Mouse (Mus musculus) Patski (cell line): Measurements from ENCODE around the gene Ano1. TPM values are rescaled to one million over a fixed set of nuclear protein-coding genes. Genes with fewer than 3 reads are reported as not detected.

Source experiments
- ATAC-seq: fragments of 100-300 bp; one replicate; pipeline ENCODE4 v1.8.0; 2021
- CTCF ChIA-PET: fragments of 350-600 bp; sonication (Branson Sonifier 250); formaldehyde crosslinking; loops from one replicate; lab custom pipeline; 2022; ENCODE audit warnings: inconsistent platforms; lab: Charles Lee
- POLR2A ChIA-PET: fragments of 350-600 bp; sonication (Branson Sonifier 250); formaldehyde crosslinking; loops from one replicate; lab custom pipeline; 2022; ENCODE audit warnings: antibody characterized with exemption, inconsistent platforms; lab: Charles Lee
- DNase-seq: peaks from one replicate; pipeline ENCODE4 v3.0.0-alpha.2; 2011; ENCODE audit warnings: low read depth, low spot score
- H3K27me3 ChIP-seq: fragments of 371-371 bp; one replicate; pipeline ENCODE4 v1.5.1; 2021
- CTCF ChIP-seq: fragments of 100-300 bp; IDR thresholded peaks from one replicate; pipeline ENCODE4 v1.5.1; 2021
- in situ Hi-C: fragments of 300-500 bp; cut with MboI; formaldehyde crosslinking; loops from 3 replicates; pipeline ENCODE4 v1.11.1; 2018; ENCODE audit warnings: low pct_unique_long_range_greater_than_20kb, mixed read lengths
- polyA plus RNA-seq: library from polyadenylated mRNA; unstranded; gene quantifications from one replicate; pipeline ENCODE4 v1.2.3, GENCODE M21; 2021

Gene Ano1
- polyA plus RNA-seq, 1 experiment from 2014 or later: 0.49 TPM

- DNase-seq (peak; percentile 68), ATAC-seq (peak; percentile 45)
- H3K27me3 ChIP-seq: no peaks in the 10 kb centered on the region
- no peak for TF ChIP-seq CTCF
- ChIA-PET POLR2A (interaction anchor here (1.1 kb wide), 1 partner anchor 10 kb away, joined by 3 read pairs; no protein-coding TSS in a partner anchor), CTCF (interaction anchor here (1.1 to 2.2 kb wide), 4 partner anchors 18 to 122 kb away, joined by 3 to 6 read pairs (median 4); no protein-coding TSS in a partner anchor)
- in situ Hi-C loops: no loop called here
Observed at GRCm38 (mm10) chr7:144653681-144654425, 97.9 kb downstream of the Ano1 start.

GRCm38 (mm10) chr7:144647547-144647946 is 104.2 kb downstream of the Ano1 start:
- POLR2A ChIA-PET: interaction anchor here (0.7 to 3.8 kb wide), 3 partner anchors 12 to 255 kb away, joined by 5 to 28 read pairs (median 12); no protein-coding TSS in a partner anchor
- CTCF ChIA-PET: interaction anchor here (1.1 to 4.1 kb wide), 8 partner anchors 9 to 59 kb away, joined by 3 to 31 read pairs (median 4); no protein-coding TSS in a partner anchor
- DNase-seq (peak; percentile 97), ATAC-seq (peak; percentile 88)
- in situ Hi-C loops: loop anchor here (5.0 kb wide), 1 partner anchor 50 kb away; no protein-coding TSS in a partner anchor
- no peaks in the 10 kb centered on the region for H3K27me3 ChIP-seq
- TF ChIP-seq CTCF: no peak

GRCm38 (mm10) chr7:144640817-144641216 is 111.0 kb downstream of the Ano1 start:
- DNase-seq: no peak
- H3K27me3 ChIP-seq: no peaks in the 10 kb centered on the region
- CTCF ChIA-PET: interaction anchor here (1.2 kb wide), 1 partner anchor 13 kb away, joined by 4 read pairs; no protein-coding TSS in a partner anchor
- ATAC-seq: no peak
- TF ChIP-seq CTCF: no peak
- POLR2A ChIA-PET: no interaction called here
- in situ Hi-C loops: no loop called here

GRCm38 (mm10) chr7:144636000-144636399 is 115.8 kb downstream of the Ano1 start:
- H3K27me3 ChIP-seq: no peaks in the 10 kb centered on the region
- no peak for TF ChIP-seq CTCF
- ChIA-PET POLR2A (interaction anchor here (0.7 to 3.3 kb wide), 2 partner anchors 11 to 23 kb away, joined by 5 to 28 read pairs; no protein-coding TSS in a partner anchor), CTCF (interaction anchor here (1.2 to 6.0 kb wide), 6 partner anchors 11 to 49 kb away, joined by 3 to 31 read pairs (median 8); no protein-coding TSS in a partner anchor)
- in situ Hi-C loops: no loop called here
- ATAC-seq: no peak
- DNase-seq: no peak

GRCm38 (mm10) chr7:144634875-144635274 is 116.9 kb downstream of the Ano1 start:
- TF ChIP-seq CTCF: no peak
- CTCF ChIA-PET: interaction anchor here (0.7 to 6.0 kb wide), 8 partner anchors 12 to 141 kb away, joined by 3 to 31 read pairs (median 5); no protein-coding TSS in a partner anchor
- POLR2A ChIA-PET: interaction anchor here (3.3 kb wide), 1 partner anchor 12 kb away, joined by 28 read pairs; no protein-coding TSS in a partner anchor
- H3K27me3 ChIP-seq: no peaks in the 10 kb centered on the region
- in situ Hi-C loops: no loop called here
- DNase-seq: no peak
- no peak for ATAC-seq

- H3K27me3 ChIP-seq: no peaks in the 10 kb centered on the region
- ChIA-PET CTCF (interaction anchor here (0.7 to 6.0 kb wide), 8 partner anchors 12 to 141 kb away, joined by 3 to 31 read pairs (median 5); no protein-coding TSS in a partner anchor), POLR2A (interaction anchor here (3.3 kb wide), 1 partner anchor 13 kb away, joined by 28 read pairs; no protein-coding TSS in a partner anchor)
- TF ChIP-seq CTCF: no peak
- in situ Hi-C loops: no loop called here
- ATAC-seq: no peak
- no peak for DNase-seq
Observed at GRCm38 (mm10) chr7:144634450-144634849, 117.3 kb downstream of the Ano1 start.

GRCm38 (mm10) chr7:144632321-144632720 is 119.5 kb downstream of the Ano1 start:
- in situ Hi-C loops: no loop called here
- ChIA-PET CTCF (interaction anchor here (1.3 to 6.0 kb wide), 5 partner anchors 11 to 30 kb away, joined by 3 to 31 read pairs (median 4); no protein-coding TSS in a partner anchor), POLR2A (interaction anchor here (2.8 kb wide), 1 partner anchor 16 kb away, joined by 12 read pairs; no protein-coding TSS in a partner anchor)
- ATAC-seq: no peak
- no peaks in the 10 kb centered on the region for H3K27me3 ChIP-seq
- no peak for TF ChIP-seq CTCF
- DNase-seq: no peak

- no peak for DNase-seq
- ATAC-seq: no peak
- ChIA-PET CTCF (interaction anchor here (0.6 to 2.1 kb wide), 5 partner anchors 12 to 43 kb away, joined by 3 to 4 read pairs (median 4); no protein-coding TSS in a partner anchor), POLR2A (interaction anchor here (2.8 kb wide), 1 partner anchor 17 kb away, joined by 12 read pairs; no protein-coding TSS in a partner anchor)
- H3K27me3 ChIP-seq: no peaks in the 10 kb centered on the region
- in situ Hi-C loops: no loop called here
- TF ChIP-seq CTCF: no peak
Observed at GRCm38 (mm10) chr7:144630622-144631021, 121.2 kb downstream of the Ano1 start.

- H3K27me3 ChIP-seq: no peaks in the 10 kb centered on the region
- in situ Hi-C loops: no loop called here
- no peak for TF ChIP-seq CTCF
- DNase-seq: no peak
- no peak for ATAC-seq
- CTCF ChIA-PET: interaction anchor here (1.0 to 1.5 kb wide), 3 partner anchors 12 to 41 kb away, joined by 3 to 4 read pairs (median 3); no protein-coding TSS in a partner anchor
- POLR2A ChIA-PET: interaction anchor here (1.1 to 1.4 kb wide), 2 partner anchors 15 to 18 kb away, joined by 3 read pairs; no protein-coding TSS in a partner anchor
Observed at GRCm38 (mm10) chr7:144628334-144628915, 123.3 kb downstream of the Ano1 start.
